Mouse (Mus musculus): ENCODE measurements around the gene Adcy2.
A peak's percentile ranks its signal among the peaks of the same experiment; 100 is the strongest.

Gene Adcy2

DNA sequence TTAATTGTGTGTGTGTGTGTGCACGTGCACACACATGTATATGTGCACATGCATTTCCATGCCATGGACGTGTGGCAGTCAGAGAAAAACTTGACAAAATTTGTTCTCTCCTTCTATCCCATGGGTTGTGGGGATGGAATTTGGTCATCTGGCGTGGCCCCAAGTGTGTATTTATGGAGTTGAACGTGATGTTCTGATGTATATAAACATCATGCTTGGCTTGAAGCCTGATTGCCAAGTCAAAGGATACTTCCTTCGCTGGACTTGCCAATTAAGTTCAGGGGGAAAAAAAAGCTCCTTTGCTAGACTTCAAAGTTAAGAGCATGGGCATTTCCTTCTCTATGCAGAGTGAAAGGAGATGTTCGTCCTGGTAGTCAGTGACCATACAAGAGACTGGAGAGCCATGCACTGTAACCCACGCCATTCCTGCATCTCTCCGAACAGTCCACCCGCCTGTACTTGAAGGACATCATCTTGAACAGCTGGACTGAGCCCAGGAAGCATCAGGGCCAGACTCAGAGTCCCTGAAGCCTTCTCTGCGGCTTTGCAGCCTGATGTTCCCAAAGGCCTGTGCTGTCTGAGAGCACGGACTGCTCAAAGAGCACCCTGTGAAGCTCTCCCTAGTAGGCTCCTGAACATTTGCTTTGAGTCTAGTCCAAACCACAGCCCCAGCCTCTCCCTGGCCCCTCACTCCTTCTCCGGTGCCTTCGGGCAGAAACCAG, 178.3 kb downstream of the Adcy2 start:
- DNase-seq, result no peak

DNA sequence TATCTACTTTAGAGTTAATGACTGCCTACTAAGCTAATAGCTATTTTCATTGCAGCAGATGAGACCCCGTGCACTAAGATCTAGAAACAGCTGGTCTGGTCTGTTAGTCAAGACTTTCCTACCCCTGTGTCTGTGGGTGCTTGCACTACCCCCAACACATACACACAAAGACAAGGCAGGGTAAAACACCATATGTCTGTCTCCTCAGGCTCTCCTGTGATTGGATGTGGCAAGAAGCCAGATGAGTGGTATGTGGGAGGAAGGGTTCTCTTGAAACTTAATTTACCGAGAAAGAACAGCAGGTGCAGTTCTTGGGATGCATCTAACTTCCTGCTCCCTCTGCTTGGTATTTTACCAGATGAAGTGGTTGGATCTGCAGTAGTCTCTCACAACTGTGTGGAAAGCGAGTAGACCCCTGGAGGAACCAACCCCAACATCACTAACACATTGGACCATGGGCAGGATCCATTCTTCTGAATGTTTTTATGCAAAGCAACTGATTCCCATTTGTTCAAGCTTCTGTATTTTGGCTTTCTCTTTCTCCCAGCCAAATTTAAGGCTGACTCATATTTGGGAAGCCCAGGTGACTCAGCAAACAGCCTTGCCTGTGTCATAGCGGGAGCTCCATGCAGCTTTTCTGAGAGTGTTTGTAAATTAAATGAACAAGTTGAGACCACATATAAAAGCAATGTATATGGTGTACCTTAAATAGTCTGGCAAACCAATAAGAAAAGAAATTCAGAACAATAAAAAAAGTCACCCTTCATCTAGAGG, 183.4 kb downstream of the Adcy2 start:
- no peak for DNase-seq

DNA sequence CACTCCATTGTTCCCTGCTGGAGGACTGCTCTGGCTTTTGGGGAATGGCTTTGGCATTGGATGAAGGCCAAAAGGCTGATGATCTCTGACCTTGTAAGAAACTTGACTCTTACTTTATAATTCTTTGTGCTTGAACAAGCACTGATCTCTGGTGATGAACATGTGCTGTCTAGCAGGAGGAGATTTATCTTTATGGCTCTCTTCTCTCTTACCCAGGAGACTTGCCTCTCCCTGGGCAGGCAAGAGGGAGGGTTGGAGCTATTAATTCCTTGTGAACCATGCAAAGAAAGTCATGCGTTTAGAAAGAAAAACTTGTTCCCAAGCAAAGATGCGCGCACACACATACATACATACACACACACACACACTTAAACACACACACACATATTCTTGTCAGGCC, 188.2 kb downstream of the Adcy2 start:
- DNase-seq, result no peak

DNA sequence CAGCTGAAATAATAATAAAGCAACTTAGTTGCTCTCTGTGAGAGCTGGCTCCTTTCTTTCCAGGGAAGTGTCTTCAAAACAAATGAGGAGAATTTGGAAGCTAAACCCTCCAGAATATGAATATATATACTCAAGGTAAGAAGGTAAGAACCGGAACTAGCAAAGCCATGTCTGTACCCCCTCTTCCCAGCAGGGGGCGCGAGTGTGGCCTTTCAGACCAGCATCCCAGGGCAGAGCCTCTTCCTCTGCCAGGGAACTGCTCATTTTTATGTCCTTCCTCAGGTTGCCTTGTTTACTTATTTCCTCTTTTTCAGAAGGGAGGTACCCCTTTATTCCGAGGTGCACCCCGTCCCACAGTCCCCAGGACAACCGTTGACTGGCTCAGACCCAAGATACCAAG, 199.6 kb downstream of the Adcy2 start:
- DNase-seq, result peak; percentile 2 to 40

DNA sequence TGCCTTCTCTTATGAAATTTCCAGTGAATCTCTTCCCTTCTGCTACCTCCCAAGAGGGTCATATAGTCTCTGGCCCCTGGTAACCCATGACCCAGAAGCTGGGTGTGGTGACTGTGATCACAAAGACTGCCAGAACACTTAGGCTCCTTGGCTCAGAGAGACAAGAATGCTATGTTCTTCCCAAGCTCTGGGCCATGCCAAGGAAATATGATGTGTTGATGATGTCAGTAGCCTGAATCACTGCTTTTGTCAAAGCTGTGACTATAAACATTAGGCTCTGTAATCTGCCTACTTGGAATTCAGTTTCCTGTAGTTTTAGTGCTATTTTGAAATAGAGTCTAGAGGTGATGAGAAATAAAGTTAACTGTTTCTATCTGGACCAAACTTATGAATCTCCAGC, 206.1 kb downstream of the Adcy2 start:
- DNase-seq, result no peak

DNA sequence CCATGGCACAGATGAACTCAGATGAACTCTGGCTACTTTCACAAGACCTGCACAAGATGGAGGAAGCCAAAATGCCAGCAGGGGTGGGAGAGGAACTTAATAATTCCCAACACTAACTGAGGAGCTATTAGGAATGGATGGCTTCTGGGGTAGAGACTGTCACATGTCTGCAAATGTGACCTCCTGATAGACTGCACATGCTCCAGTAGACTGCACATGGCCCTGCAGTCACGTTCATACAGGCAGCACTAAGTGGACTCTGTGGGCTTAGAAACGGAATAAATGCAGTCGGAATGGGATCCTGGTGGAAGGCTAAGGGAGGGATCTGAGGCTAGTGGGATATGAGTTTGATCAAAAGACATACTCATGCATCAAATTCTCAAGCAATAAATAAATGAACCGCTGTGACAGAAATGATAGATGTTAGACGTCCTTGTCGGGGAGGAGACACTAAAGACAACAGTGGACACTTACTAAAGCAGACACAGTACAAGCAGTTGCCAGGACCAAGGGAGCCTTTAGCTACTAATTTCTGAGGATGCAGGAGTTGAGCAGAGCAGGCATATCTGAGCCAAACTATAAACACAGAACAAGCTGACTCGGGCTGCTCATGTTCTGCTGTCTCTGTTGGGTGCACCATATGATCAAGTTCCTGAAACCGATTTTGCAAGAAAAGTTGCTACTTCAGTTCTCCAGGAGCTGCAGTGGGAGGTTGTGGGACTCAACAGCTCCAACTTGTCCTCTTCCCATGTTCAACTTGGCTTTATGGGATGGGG, 211.9 kb downstream of the Adcy2 start:
- DNase-seq, result no peak

DNA sequence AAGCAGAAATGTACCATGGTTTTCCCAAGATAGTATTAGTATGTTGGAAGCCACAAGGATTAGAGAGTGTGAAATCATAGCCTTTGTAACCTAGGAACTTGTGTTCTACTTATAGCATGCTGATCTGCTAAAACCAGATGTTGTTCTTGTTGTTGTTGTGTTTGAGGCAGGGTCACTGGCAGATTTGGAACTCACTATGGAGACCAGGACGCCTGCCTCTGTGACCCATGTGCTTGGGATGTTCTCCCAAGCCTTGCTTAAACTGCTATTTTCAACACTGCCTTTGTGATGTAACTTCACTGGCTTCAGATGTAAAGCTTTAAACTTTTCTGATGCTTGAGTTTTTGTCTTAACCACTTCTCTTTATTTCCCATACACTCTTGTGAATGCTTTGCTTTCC, 216.2 kb downstream of the Adcy2 start:
- DNase-seq, result no peak

DNA sequence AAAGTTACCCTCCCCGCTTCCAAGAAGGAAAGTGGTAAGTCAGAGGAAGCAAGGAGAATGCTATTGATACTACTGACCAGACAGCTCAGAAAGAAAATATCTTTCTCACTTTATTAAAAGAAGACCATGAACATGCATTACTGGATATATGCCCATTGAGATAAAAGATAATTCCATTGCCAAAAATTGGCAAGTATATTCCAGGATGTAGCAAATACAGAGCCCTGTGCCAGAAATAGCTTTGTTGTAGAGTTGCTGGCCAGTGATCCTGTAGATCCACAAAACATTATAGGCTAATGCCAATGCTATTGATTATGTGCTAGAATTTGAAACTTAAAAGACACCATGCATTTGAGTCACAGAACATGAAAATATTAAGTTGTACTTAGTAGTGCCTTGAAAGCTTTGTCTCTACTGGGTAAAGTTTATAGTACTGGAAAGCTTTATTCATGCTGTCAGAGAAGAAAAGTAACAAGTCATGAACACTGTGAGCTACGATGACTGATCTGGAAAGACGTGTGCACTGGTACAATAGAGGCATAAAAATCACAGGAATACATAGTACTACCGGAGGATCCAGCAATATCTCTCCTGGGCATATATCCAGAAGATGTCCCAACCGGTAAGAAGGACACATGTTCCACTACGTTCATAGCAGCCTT, 221.2 kb downstream of the Adcy2 start:
- DNase-seq, result no peak

DNA sequence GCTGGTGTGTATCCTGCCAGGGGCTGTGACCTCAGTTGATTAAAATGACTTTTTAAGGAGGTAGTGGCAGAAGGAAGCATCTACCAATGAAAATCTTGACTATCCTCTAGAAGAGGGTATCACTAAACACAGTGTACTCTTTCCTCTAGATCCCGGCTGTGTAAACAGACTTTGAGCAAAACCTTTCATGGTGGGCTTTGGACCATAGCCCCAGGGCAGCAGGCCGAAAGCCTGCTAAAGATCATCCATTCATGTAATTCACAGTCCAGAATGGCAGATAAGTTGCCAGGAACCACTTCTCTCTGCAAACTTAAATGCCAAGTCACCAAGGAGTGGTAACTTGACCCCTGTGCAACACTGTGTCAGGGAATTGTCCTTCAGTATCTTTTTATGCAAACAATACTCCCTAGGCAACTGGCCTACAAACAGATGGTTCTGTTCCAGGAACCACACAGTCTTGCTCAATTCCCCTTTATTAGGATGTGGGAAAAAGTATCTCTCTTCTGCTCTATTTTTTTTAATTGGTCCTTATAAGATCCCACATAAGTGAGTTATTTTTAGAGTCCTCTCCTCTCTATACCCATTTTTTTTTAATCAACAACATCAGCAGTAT, 225.6 kb downstream of the Adcy2 start:
- DNase-seq, result no peak

DNA sequence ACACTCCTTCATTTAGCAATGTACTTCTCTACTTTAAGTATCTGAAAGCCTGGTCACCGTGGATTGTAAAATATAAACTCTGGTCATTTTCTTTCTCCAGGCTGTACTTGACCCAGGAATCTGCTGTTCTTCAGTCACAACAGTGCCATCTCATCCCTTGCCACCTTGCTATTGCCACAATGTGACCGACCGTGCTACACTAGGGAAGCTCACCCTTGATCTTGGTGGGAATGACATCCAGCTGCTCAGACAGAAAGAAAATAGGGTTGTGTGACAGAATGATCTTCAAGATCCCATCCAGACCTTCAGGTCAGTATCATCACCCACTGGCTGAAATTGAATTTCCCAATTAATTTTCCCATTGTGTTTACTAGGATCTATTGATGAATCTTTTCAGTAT, 230.8 kb downstream of the Adcy2 start:
- DNase-seq, result no peak

DNA sequence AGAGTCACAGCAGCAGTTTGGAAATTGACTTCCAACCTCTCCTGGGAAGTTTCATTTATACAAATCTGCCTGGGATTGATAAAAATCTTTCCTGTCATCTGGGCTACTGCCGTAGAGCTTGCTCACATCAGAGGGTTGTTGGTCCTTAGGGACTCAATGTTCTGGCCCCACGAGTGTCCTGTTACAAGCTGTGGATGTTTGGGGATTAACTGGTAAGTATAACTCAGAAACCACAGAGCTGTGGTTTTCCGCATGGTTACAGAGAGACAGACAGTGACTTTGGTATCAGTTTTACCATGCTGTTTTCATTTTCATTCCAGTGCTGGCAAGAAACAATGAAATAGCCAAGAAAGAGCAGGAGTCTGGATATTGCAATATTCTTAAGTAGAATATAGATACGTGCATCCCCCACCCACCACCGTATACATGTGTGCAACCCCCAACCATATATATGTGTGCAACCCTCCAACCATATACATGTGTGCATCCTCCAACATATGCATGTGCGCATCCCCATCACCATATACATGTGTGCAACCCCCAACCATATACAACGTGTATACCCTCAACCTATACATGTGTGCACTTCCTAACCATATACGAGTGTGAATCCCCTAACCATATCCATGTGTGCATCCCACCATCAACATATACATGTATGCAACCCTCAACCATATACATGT, 233.3 kb downstream of the Adcy2 start:
- no peak for DNase-seq

DNA sequence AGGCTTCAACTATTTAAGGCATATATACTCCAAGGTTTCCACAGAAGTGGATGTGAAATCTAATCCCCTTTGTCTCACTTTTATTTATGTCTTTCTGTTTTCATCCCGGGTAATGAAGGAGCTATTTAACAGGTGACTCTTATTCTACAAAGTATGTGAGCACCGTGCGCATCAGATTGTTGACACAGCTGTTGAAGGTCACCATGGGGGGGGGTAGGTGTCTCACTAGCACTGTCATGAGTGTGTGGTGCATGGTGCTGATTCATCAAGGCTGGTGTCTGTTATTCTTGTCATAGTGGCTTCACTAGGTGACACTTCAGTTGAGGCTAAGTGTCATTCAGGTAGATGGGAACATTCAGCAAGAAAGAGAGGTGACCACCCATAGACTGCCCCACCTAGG, 234.7 kb downstream of the Adcy2 start:
- DNase-seq, result no peak

DNA sequence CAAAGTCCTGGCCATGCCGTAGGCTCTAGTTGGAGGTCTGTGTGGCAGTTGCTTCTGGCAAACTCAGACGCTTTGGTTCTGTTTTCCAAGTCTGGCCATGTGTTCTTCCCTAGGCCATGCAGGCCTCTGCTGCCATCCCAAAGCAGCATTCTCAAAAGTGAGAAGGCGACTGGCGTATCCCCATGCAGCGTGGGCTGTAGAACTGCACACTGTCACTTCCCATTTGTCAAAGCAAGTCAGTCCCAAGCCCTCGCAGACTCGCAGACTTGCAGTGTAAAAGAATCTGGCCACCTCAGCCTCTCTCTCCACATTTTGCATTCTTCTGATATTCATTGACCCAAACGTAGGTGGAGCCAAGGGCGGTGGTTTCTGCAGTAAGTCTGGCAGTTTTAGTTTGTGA, 249.5 kb downstream of the Adcy2 start:
- DNase-seq, result no peak

DNA sequence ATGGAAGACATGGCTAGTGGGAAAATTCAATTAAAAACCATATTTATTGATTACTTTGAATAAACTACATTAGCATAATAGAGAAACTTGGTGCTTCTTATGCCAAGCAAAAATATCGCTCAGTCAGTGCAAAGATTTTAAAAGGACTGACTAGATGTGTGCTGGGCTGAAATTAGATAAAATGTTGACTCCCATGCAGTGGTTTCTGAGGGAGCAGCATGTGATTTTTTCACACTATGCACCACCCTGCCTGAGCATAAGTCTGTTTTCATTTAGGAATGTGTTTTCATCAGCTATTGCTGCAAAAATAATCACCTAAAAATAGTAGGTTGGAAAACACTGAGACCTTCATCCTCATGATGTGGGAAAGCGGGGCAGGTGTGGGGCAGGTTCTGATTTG, 250.0 kb downstream of the Adcy2 start:
- DNase-seq, result no peak

DNA sequence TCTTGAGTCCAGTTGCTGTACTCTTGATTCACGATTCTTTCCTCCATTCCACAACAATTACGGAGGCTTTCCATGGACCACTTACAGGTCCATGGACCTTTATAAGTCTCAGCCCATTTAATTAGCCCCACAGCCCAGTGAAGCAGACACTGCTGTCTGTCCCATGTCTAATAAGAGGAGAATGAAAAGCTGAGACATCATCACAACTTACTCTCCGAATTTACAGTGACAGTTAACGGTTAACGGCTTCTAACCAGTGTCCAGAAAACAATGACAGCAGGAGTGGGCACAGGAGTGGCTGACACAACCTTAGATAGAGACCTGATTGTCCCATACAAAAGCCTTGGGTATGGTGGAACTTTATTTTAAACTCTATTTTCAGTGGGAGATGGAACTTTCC, 253.9 kb downstream of the Adcy2 start:
- DNase-seq, result no peak

DNA sequence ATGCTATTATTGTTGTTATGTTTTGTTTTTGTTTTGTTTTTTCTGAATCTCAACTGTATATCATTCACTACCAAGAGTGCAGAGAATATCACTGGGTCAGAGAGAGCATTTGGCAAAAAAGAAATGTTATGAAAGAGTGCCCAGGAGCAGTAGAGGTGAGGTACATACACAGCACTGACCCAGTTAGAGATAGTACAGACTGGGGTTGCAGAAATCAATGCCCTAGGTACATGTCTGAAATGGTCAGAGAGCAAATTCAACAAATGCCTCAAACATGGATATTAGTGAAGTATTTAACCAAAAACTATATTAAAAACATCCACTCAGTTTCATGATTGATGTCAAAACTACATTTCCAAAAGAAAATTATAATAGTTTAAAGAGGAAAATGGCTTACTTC, 286.7 kb downstream of the Adcy2 start:
- no peak for DNase-seq

DNA sequence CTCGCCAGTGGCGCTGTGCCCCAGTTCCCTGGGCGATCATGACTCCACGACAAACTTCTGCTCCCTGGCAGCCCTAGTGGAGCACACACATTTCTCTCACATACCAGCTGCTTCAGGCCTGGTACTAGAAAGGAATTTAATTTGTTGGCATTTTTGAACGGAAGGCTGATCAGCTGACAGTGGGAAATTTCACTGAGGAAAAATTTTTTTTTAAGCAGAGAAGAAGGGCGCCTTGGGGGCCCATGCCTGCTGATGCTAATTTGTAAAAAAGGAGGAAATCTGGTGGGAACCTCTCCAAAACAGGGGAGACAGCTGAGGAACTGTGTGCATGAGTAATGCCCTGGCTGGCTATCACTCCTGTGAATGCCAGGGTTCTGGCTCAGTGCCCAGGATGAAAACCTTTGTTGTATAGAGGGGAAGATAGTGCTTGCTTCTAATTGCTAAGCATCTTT, 292.0 kb downstream of the Adcy2 start:
- peak in 1 of 2 experiments; percentile 4 for DNase-seq

DNA sequence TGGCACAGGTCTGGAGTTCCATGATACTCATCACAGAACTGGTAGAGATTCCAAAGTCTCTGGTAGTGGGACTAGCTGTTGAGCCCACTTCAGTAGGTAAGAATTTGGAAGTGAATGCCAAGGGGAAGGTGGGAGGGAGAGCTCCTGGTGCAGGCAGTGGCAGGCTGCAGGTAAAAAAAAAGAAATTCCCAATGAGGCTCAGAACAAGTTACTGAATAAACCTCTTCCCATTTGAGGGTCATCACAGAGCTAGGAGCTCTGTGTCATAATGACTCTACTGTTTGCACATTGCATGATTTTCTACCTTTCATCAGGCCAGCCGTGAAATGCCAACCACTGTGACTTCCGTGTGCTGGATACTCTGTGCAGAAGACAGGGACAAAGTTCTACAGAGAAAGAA, 314.4 kb downstream of the Adcy2 start:
- no peak for DNase-seq

DNA sequence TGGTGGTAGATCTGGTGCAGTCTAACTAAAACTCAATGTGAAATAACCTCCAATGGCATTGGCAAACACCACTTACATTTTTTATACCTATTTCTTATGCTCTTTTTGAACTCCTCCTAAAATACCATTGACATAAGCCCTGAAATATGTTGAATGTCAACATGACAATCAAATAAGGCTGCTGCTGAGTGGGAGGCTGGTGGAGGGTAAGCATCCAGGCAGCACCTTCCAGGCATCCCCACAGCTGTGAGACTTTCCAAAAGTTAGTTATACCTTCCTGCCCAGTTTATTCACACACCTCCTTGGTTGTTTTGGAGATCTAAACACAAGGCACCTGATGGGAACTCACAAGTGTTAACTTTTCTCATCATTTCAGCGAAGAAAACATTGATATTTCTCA, 318.9 kb downstream of the Adcy2 start:
- no peak for DNase-seq

DNA sequence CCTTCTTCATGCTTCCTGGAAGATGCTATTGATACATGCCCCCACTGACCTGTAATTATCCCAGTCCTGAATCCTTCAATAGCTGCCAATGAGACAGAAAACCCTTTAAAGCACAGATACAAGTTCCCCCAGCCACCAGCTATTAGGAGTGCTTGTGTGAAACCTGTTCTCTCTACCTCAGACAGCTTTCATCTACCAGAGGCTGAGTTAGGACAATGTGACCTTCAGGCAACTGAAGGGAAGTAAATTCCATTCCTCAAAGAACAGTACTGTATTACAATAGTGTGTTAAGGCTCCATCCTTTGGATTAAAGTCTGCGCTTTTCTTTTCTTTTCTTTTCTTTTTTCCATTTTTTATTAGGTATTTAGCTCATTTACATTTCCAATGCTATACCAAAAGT, 356.6 kb downstream of the Adcy2 start:
- no peak for DNase-seq

DNA sequence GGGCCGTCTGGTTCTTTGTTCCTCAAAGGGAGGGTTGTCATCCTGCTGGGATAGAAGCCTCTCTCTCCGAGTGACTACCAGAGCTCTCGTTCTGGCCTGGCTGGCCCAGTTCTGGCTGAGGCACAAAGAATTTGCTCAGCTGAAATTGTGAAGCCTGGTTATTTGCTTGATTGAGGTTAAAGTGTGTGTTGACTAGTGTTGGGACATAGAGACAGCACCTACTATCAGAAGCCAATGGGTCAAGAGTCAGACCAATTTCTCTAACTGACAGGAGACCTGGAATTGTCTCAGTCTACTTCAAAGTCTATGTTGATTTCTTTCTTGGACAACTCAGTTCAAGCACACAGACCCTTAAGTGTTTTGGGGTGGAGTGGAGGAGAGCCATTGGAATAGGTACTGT, 372.3 kb downstream of the Adcy2 start:
- no peak for DNase-seq

DNA sequence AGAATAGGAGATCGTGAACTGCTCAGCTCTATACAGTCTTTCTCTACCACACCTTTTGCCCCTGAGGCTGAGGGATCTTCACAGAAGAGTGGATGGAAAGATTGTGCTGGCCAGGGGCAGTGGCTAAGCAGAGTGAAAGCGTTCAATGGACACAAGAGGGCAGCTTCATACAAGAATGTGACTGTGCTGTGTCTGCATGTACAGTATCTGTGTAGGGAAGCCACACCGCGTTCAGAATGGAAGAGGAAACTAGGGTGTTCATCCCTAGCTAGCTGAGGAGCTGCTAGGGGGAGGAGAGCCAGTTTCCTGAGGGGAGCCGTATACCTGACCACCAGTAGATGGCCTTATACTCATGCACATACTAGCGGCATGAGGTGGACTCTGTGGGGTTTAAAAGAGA, 376.5 kb downstream of the Adcy2 start:
- no peak for DNase-seq
